ENCODE assay signal across 8 mouse cellular contexts in the genomic region with DNA sequence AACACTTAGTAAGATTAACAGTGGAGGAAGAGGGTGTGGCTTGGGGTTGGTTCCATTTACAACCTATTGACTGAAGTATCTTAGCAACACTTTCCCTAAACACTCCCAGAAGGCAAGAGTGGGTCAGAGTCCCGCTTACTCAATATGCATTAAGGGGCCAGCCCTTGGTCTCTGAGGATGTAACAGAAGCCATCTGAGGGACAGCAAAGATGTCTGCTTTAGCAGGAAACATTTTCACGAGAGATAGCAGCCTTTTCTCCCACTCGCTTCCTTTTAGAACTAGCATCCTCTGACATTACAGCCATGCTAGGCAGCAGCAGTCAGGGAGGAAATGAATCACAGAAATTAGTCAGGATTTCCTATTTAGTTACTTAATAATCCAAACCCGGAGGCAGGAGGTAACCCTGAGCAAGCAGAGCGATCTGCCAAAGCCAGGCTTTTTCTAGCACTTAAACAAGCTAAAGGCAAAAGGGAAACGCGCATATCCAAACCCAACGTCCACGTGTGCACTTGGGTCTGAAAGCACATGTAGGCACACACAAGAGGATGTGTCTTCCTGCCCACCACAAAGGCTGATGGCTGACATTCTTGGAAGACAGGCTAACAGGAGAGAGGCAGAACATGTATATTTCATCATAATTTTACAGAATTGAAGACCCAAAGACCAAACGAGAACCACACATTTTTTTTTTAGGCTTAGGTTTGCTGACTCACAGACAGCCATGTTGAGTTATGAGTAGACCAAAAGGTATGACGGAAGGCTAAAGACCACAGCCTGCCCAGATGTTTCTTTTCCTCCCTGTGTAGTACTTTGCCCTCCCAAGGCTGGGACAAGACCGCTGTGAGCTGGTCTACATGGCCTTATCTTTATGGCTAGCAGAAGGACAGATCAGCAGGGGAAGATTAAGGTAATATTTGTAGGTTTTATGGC. TPM values are rescaled to one million over a fixed set of nuclear protein-coding genes. Genes with fewer than 3 reads are reported as not detected.
DNase-seq lines count a peak whose midpoint lies in the region; ATAC-seq and TF ChIP-seq lines count a peak whose summit lies in the region.

No protein-coding gene starts in this region.

- no peaks in the 10 kb centered on the region for H3K27me3 ChIP-seq in hindbrain, embryonic 11.5 days (ENCODE audit: control insufficient read depth, insufficient read depth, low read length)
- no peaks in the 10 kb centered on the region for H3K27me3 ChIP-seq in hindbrain, postnatal 0 days (ENCODE audit: insufficient read depth, low read length)
- H3K27me3 ChIP-seq in embryonic facial prominence, embryonic 12.5 days: no peaks in the 10 kb centered on the region
- H3K27me3 ChIP-seq in liver, embryonic 15.5 days: no peaks in the 10 kb centered on the region
- H3K27me3 ChIP-seq in splenic B cell, adult 2 months (ENCODE audit: control insufficient read depth, insufficient read depth, low read length, poor library complexity, severe bottlenecking): no peaks in the 10 kb centered on the region

- no peak overlapping the region for H3K4me3 ChIP-seq in hindbrain, embryonic 11.5 days (ENCODE audit: low read depth, low read length)
- H3K4me3 ChIP-seq in hindbrain, postnatal 0 days (ENCODE audit: low read length): no peak overlapping the region
- no peak overlapping the region for H3K4me3 ChIP-seq in embryonic facial prominence, embryonic 12.5 days
- peak overlapping the region; percentile 25 for H3K4me3 ChIP-seq in liver, embryonic 15.5 days (replicated peaks)

- H3K27ac ChIP-seq in hindbrain, embryonic 11.5 days (ENCODE audit: low read depth, low read length): no peak overlapping the region
- no peak overlapping the region; the same call in 1 of the 2 replicates for H3K27ac ChIP-seq in hindbrain, postnatal 0 days
- H3K27ac ChIP-seq in embryonic facial prominence, embryonic 12.5 days: peak overlapping the region; percentile 58; the same call in 1 of the 2 replicates
- peak overlapping the region; percentile 71 for H3K27ac ChIP-seq in liver, embryonic 15.5 days (replicated peaks)

- 73% methylated on average over 12 of the region's 12 CpGs for WGBS in hindbrain, embryonic 11.5 days
- 64% methylated on average over 12 of the region's 12 CpGs for WGBS in hindbrain, postnatal 0 days
- WGBS in embryonic facial prominence, embryonic 12.5 days: 56% methylated on average over 12 of the region's 12 CpGs
- 5% methylated on average over 12 of the region's 12 CpGs for WGBS in liver, embryonic 15.5 days (ENCODE audit: insufficient replicate concordance)

- no peak for ATAC-seq in hindbrain, embryonic 11.5 days (ENCODE audit: low FRiP score)
- no peak for ATAC-seq in hindbrain, postnatal 0 days
- ATAC-seq in embryonic facial prominence, embryonic 12.5 days (ENCODE audit: insufficient number of reproducible peaks, insufficient read depth, low FRiP score, low TSS enrichment): peak; percentile 60; the same call in 1 of the 2 replicates
- ATAC-seq in inflammation-experienced regulatory T-cells, adult 6 months: peak; percentile 81
- ATAC-seq in liver, embryonic 15.5 days (ENCODE audit: insufficient read depth): peak; percentile 61

- DNase-seq in hindbrain, embryonic 11.5 days (ENCODE audit: low spot score): peak; percentile 29
- DNase-seq in hindbrain, postnatal 0 days (ENCODE audit: low spot score): no peak
- DNase-seq in MEL-GATA-1-ER (ENCODE audit: extremely low read depth, low read depth): peak; percentile 52
- DNase-seq in splenic B cell, adult 2 months (ENCODE audit: low read depth, low spot score): peak; percentile 38
- no peak for DNase-seq in cerebellum, postnatal 10 days

- H3K4me2 ChIP-seq in hindbrain, embryonic 11.5 days (replicated peaks; ENCODE audit: low read depth, low read length): no peak overlapping the region
- H3K4me2 ChIP-seq in hindbrain, postnatal 0 days (ENCODE audit: low read depth, low read length): no peak overlapping the region
- H3K4me2 ChIP-seq in embryonic facial prominence, embryonic 12.5 days (replicated peaks): no peak overlapping the region
- H3K4me2 ChIP-seq in liver, embryonic 15.5 days: peak overlapping the region; percentile 55

- no peak for TF ChIP-seq CTCF in hindbrain, postnatal 0 days (IDR thresholded peaks at IDR 0.05; ENCODE audit: low read depth)

- no peaks in the 10 kb centered on the region for H3K36me3 ChIP-seq in hindbrain, embryonic 11.5 days (ENCODE audit: control insufficient read depth, insufficient read depth, low read length)
- H3K36me3 ChIP-seq in hindbrain, postnatal 0 days (ENCODE audit: insufficient read depth, low read length): no peaks in the 10 kb centered on the region
- peaks cover 2% of the 10 kb centered on the region; the same call in 1 of the 2 replicates for H3K36me3 ChIP-seq in embryonic facial prominence, embryonic 12.5 days
- H3K36me3 ChIP-seq in liver, embryonic 15.5 days (replicated peaks): no peaks in the 10 kb centered on the region
- H3K36me3 ChIP-seq in splenic B cell, adult 2 months (ENCODE audit: control insufficient read depth, insufficient read depth, low read length, poor library complexity, severe bottlenecking): no peaks in the 10 kb centered on the region

- H3K9ac ChIP-seq in hindbrain, embryonic 11.5 days (ENCODE audit: low read depth, low read length): no peak overlapping the region
- no peak overlapping the region for H3K9ac ChIP-seq in hindbrain, postnatal 0 days (replicated peaks; ENCODE audit: low read length)
- H3K9ac ChIP-seq in embryonic facial prominence, embryonic 12.5 days: no peak overlapping the region
- H3K9ac ChIP-seq in liver, embryonic 15.5 days: 0 out of 2 replicates have a peak overlapping the region, but pooled peaks have one; percentile 1

- no peaks in the 10 kb centered on the region for H3K4me1 ChIP-seq in hindbrain, embryonic 11.5 days (replicated peaks; ENCODE audit: control insufficient read depth, insufficient read depth, low read length)
- H3K4me1 ChIP-seq in hindbrain, postnatal 0 days (ENCODE audit: insufficient read depth, low read length): peaks cover 5% of the 10 kb centered on the region; the same call in 1 of the 2 replicates
- peaks cover 7% of the 10 kb centered on the region; the same call in 1 of the 2 replicates for H3K4me1 ChIP-seq in embryonic facial prominence, embryonic 12.5 days
- peaks cover 43% of the 10 kb centered on the region for H3K4me1 ChIP-seq in liver, embryonic 15.5 days (replicated peaks)

- no peaks in the 10 kb centered on the region for H3K9me3 ChIP-seq in hindbrain, embryonic 11.5 days (ENCODE audit: control insufficient read depth, low read length)
- no peaks in the 10 kb centered on the region for H3K9me3 ChIP-seq in hindbrain, postnatal 0 days (ENCODE audit: low read length)
- H3K9me3 ChIP-seq in embryonic facial prominence, embryonic 12.5 days: peaks cover 7% of the 10 kb centered on the region; the same call in 1 of the 2 replicates
- H3K9me3 ChIP-seq in liver, embryonic 15.5 days (replicated peaks): no peaks in the 10 kb centered on the region

RNA-seq across cellular contexts. Expression of gene Gm10322, which starts 37.7 kb away (rescaled TPM):
- polyA plus RNA-seq in hindbrain, embryonic 11.5 days (2014; fragmentation: Nextera tagmentation; extraction: Ambion mirVana): not detected in 2 replicates
- total RNA-seq in hindbrain, postnatal 0 days (2014; rRNA removed): not detected in 2 replicates
- not detected in 2 replicates for polyA plus RNA-seq in hindbrain, postnatal 0 days (2015; fragmentation: Nextera tagmentation; extraction: Ambion mirVana)
- not detected in 2 replicates for polyA plus RNA-seq in embryonic facial prominence, embryonic 12.5 days (2016; fragmentation: Nextera tagmentation; extraction: Ambion mirVana)
- polyA plus RNA-seq in inflammation-experienced regulatory T-cells, adult 6 months (2017; shearing (Covaris generic)): not detected
- polyA plus RNA-seq in liver, embryonic 15.5 days (2015; fragmentation: Nextera tagmentation; extraction: Ambion mirVana): not detected in 2 replicates

RNA-seq across cellular contexts. Expression of gene Mcu, which starts 38.4 kb away (rescaled TPM):
- polyA plus RNA-seq in hindbrain, embryonic 11.5 days (2014; fragmentation: Nextera tagmentation; extraction: Ambion mirVana): 21.8 and 24.7 TPM in 2 replicates
- 27.5 and 33.4 TPM in 2 replicates for total RNA-seq in hindbrain, postnatal 0 days (2014; rRNA removed)
- 44.9 and 47.3 TPM in 2 replicates for polyA plus RNA-seq in hindbrain, postnatal 0 days (2015; fragmentation: Nextera tagmentation; extraction: Ambion mirVana)
- 30.9 and 32.8 TPM in 2 replicates for polyA plus RNA-seq in embryonic facial prominence, embryonic 12.5 days (2016; fragmentation: Nextera tagmentation; extraction: Ambion mirVana)
- 10 to 100 TPM; 20.2 to 36.2 (median 30.8) TPM for polyA plus RNA-seq in inflammation-experienced regulatory T-cells, adult 6 months (2017; shearing (Covaris generic))
- 9.7 and 10.2 TPM in 2 replicates for polyA plus RNA-seq in liver, embryonic 15.5 days (2015; fragmentation: Nextera tagmentation; extraction: Ambion mirVana)

Comparison
In these comparisons a context has a peak if more than half of its experiments do, and no peak if none do; other contexts are left out.
1. DNase-seq: peak in hindbrain, embryonic 11.5 days (single experiment), MEL-GATA-1-ER (single experiment) and splenic B cell, adult 2 months (single experiment); none in hindbrain, postnatal 0 days (single experiment) and cerebellum, postnatal 10 days (0 of 2).
2. ATAC-seq: peak in embryonic facial prominence, embryonic 12.5 days (single experiment), inflammation-experienced regulatory T-cells, adult 6 months (single experiment) and liver, embryonic 15.5 days (single experiment); none in hindbrain, embryonic 11.5 days (single experiment) and hindbrain, postnatal 0 days (single experiment).
3. H3K27ac ChIP-seq: peak in embryonic facial prominence, embryonic 12.5 days (single experiment) and liver, embryonic 15.5 days (single experiment); none in hindbrain, embryonic 11.5 days (single experiment) and hindbrain, postnatal 0 days (single experiment).